Mouse (Mus musculus) neural tube, embryonic 15.5 days (tissue): ENCODE results near the gene Cdon. TPM values are rescaled to one million over a fixed set of nuclear protein-coding genes. Genes with fewer than 3 reads are reported as not detected.

Experiments used
- ATAC-seq: fragments of 200-750 bp; cut with Nextera tagmentation; 2 replicates; pipeline ENCODE4 v1.8.0; 2017; ENCODE audit warnings: mild to moderate bottlenecking, moderate TSS enrichment, moderate library complexity; ENCODE audit not compliant: low FRiP score
- H3K27ac ChIP-seq: fragments of 300-500 bp; sonication (generic); replicated peaks from 2 replicates; pipeline ENCODE4 v1.5.1; 2015; ENCODE audit warnings: mild to moderate bottlenecking, inconsistent platforms
- H3K27me3 ChIP-seq: fragments of 300-500 bp; sonication (generic); replicated peaks from 2 replicates; pipeline ENCODE4 v1.6.1; 2015; ENCODE audit warnings: inconsistent platforms
- H3K36me3 ChIP-seq: fragments of 300-500 bp; sonication (generic); 2 replicates; pipeline ENCODE4 v1.6.1; 2015; ENCODE audit warnings: inconsistent platforms
- H3K4me1 ChIP-seq: fragments of 300-500 bp; sonication (generic); 2 replicates; pipeline ENCODE4 v1.6.1; 2015; ENCODE audit warnings: inconsistent platforms
- H3K4me2 ChIP-seq: fragments of 300-500 bp; sonication (generic); 2 replicates; pipeline ENCODE4 v1.6.1; 2015; ENCODE audit warnings: inconsistent platforms, mild to moderate bottlenecking, moderate library complexity
- H3K4me3 ChIP-seq: fragments of 300-500 bp; sonication (generic); replicated peaks from 2 replicates; pipeline ENCODE4 v1.5.1; 2015; ENCODE audit warnings: mild to moderate bottlenecking, inconsistent platforms
- H3K9ac ChIP-seq: fragments of 300-500 bp; sonication (generic); replicated peaks from 2 replicates; pipeline ENCODE4 v1.6.1; 2015; ENCODE audit warnings: mild to moderate bottlenecking, inconsistent platforms
- H3K9me3 ChIP-seq: fragments of 300-500 bp; sonication (generic); replicated peaks from 2 replicates; pipeline ENCODE4 v1.6.1; 2016; ENCODE audit warnings: inconsistent platforms
- WGBS: fragments of 180-500 bp; shearing (Covaris S2); methylation state at CpG from one replicate; pipeline ENCODE4 v1.1.7; 2015; ENCODE audit warnings: mixed read lengths; 5-methylcytosine and 5-hydroxymethylcytosine counted together
- polyA plus RNA-seq: library from polyadenylated mRNA; unstranded; fragments of >200 nt; fragmentation: Nextera tagmentation; extraction: Ambion mirVana; gene quantifications from 2 replicates; pipeline ENCODE4 v1.2.1, GENCODE M21; 2015

Gene Cdon
- polyA plus RNA-seq, 1 experiment from 2014 or later = 3.6 TPM

DNA sequence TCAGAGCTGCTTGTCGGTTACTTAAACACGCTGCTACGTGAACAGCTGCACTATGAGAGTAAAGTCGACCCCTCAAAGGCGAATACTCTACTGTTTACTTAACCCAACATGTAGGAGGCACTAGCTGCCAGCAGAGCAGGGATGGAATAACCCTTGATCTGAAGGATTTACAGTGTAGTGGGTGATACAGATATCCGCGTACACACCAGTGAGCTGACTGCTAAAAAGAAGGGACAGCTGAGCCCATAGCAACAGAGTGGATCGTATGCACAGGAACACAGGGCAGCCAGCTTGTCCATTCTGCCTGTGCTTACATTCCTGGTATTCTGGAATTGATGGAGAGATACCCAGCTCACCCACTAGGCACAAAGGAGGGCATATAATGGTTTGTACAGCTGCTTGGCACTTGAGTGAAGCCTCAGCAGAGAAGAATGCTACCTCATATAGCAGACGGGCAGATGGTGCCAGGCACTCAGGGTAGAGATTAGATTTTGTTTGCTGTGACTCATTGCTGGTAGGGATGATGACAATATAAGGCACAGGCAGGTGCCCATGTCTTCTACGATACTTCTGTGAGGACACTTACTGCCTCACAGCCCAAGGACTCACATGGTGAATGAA is 53.3 kb downstream of the Cdon start:
- ATAC-seq = no peak
- no peaks in the 10 kb centered on the region for H3K9me3 ChIP-seq
- H3K27ac ChIP-seq = no peak overlapping the region
- no peak overlapping the region for H3K9ac ChIP-seq
- H3K4me1 ChIP-seq = no peaks in the 10 kb centered on the region
- 81% methylated on average over 10 of the region's 10 CpGs for WGBS
- peaks cover 43% of the 10 kb centered on the region for H3K36me3 ChIP-seq
- no peak overlapping the region for H3K4me3 ChIP-seq
- no peak overlapping the region for H3K4me2 ChIP-seq
- no peaks in the 10 kb centered on the region for H3K27me3 ChIP-seq

DNA sequence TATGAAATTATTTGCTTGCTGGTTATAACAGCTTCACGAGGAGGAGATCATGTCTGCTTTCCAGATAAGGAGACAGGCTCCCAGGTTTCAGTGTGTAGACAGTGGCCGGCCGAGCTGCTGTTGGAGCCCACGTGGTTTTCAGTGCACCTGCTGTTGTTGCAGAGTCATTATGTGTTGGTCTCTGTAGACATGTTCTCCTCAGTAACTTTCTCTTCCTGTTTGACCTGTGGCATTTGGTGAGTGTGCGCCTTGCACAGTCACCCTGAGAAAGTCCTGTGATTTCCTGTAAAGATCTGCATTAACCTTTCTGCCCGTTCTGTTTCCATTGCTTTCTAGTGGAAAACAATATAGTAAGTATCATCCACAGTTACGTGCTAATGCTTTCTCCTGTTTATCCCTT is 54.5 kb downstream of the Cdon start:
- H3K4me2 ChIP-seq = no peak overlapping the region
- no peak overlapping the region for H3K4me3 ChIP-seq
- no peaks in the 10 kb centered on the region for H3K27me3 ChIP-seq
- WGBS = 93% methylated on average over 7 of the region's 7 CpGs
- ATAC-seq = no peak
- no peak overlapping the region for H3K27ac ChIP-seq
- H3K9me3 ChIP-seq = no peaks in the 10 kb centered on the region
- H3K36me3 ChIP-seq = peaks cover 39% of the 10 kb centered on the region
- H3K4me1 ChIP-seq = no peaks in the 10 kb centered on the region
- no peak overlapping the region for H3K9ac ChIP-seq

DNA sequence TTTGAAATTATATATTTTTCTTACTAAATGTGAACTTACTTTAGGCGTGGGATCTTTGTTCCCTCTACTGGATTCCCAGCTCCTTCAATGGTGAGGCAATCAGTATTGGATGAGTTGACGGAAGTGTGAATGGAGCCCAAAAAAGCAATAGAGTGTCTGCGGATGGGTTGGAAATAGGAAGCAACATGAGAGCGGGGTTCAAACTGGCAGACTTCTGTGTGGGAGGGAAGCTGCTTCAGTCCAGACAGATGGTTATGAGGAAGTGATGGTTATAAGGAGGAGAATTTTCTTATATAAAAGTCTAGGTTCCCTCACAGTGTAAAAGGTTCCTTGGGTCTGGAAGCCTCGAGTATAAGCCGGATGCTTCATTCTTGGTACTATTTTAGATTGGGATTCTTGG is 58.5 kb downstream of the Cdon start:
- H3K4me3 ChIP-seq = no peak overlapping the region
- 95% methylated on average over 6 of the region's 6 CpGs for WGBS
- H3K27me3 ChIP-seq = no peaks in the 10 kb centered on the region
- H3K9me3 ChIP-seq = no peaks in the 10 kb centered on the region
- no peak overlapping the region for H3K4me2 ChIP-seq
- H3K9ac ChIP-seq = no peak overlapping the region
- no peak overlapping the region for H3K27ac ChIP-seq
- peaks cover 25% of the 10 kb centered on the region; the same call in 1 of the 2 replicates for H3K36me3 ChIP-seq
- H3K4me1 ChIP-seq = no peaks in the 10 kb centered on the region
- ATAC-seq = no peak

DNA sequence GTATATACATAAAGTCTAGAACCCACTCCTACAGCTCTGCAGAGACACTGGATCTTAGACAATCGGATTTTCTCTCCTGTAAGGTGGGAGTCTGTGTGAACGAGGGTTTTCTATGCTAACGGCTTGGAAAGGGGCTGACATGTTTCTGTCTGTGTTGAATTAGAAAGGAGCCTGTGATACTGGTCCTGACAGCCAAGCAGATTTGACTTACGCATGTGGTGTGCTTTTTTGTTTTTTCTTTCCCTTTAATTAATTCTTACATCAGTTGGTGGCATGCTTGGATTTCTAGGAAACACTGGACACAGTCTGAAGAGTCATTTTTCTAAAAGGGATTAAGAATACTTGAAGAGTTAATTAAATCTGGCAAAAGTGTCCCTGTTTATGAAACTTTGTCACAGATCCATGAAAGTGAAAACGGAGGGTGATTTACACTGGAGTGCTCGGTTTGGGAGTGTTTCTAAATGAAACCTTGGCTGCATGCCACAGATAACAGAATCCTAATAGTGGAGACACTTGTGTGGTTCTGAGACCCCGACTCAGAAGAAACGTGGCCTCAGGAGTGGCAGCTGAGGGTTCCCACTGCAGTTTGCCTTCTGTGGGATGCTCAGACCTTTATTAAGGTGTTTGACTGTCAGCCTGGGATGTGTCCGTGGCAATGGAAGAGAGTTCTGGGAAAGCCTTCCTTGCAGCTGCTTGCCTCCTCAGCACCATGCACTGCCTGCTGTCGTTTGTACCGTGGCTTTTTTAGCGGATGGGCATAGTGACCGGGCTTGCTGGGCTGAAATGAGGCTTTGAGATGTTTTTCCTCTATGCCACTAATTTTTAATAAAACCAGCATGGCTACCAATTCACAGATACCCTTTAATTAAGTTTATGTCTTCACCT is 61.3 kb downstream of the Cdon start:
- Histone ChIP-seq H3K4me2 (no peak overlapping the region), H3K36me3 (peaks cover 23% of the 10 kb centered on the region), H3K9me3 (no peaks in the 10 kb centered on the region), H3K4me1 (no peaks in the 10 kb centered on the region), H3K4me3 (no peak overlapping the region), H3K27me3 (no peaks in the 10 kb centered on the region), H3K27ac (no peak overlapping the region), H3K9ac (no peak overlapping the region)
- no peak for ATAC-seq
- 67% methylated on average over 13 of the region's 13 CpGs for WGBS

DNA sequence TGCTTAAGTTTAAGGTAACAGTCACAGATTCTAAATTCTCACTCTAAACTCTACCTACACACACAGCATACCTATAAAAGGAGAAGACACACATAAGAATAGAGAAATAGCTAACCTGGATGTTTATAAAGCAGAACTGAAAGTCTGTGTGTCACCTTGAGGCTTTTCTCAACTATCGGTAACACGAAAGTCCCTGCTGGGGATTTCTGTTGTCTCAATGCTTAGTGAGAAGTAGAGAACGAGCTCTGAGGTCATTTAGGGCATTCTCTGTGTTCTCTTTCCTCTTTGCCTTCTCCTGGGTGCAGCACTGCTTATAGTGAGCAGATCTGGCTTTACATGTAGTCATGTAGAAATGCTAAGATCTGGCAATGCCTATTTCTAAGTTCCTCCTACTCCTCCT is 63.0 kb downstream of the Cdon start:
- peaks cover 22% of the 10 kb centered on the region for H3K36me3 ChIP-seq

DNA sequence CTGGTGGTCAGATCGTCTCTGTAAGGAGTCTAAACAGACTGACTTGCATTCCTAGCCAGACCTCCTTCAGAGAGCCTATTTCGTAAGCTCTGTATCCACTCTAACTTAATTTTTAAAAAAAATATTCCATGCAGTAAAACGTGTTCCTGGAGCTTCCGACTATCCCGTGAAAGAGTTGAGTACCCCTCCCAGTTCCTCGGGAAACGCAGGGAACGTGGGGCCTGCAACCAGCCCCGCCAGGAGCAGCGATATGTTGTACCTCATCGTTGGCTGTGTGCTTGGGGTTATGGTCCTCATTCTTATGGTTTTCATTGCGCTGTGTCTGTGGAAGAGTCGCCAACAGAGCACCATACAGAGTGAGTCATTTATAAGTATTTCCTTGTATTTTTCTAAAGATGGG is 65.7 kb downstream of the Cdon start:
- no peak for ATAC-seq
- Histone ChIP-seq H3K9ac (no peak overlapping the region), H3K27ac (no peak overlapping the region), H3K4me3 (no peak overlapping the region), H3K36me3 (peaks cover 30% of the 10 kb centered on the region), H3K4me1 (no peaks in the 10 kb centered on the region), H3K27me3 (no peaks in the 10 kb centered on the region), H3K4me2 (no peak overlapping the region), H3K9me3 (no peaks in the 10 kb centered on the region)
- WGBS = 88% methylated on average over 13 of the region's 13 CpGs

More for the DNA sequence above, 63.0 kb downstream of the Cdon start:
- WGBS = 92% methylated on average over 3 of the region's 3 CpGs
- no peaks in the 10 kb centered on the region for H3K27me3 ChIP-seq
- no peaks in the 10 kb centered on the region for H3K4me1 ChIP-seq
- H3K27ac ChIP-seq = no peak overlapping the region
- no peak overlapping the region for H3K4me2 ChIP-seq
- no peaks in the 10 kb centered on the region for H3K9me3 ChIP-seq
- H3K4me3 ChIP-seq = no peak overlapping the region
- H3K9ac ChIP-seq = no peak overlapping the region
- no peak for ATAC-seq

DNA sequence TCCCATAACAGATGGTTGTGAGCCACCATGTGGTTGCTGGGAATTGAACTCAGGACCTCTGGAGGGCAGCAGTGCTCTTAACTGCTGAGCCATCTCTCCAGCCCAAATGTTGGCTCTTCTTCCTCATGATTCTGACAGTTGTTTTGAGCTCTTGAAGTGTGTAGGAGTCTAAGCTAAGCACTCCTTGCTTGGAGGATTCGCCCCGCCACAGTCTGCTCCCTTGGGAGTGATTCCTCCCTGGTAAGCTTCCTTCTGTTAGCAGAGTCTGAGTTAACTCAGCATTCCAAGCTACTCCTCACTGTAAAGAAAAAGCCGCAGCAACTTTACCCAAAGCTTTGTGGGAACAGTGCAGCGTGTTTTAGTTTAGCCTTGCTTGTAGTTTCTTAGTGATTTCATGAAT is 67.6 kb downstream of the Cdon start:
- peaks cover 33% of the 10 kb centered on the region for H3K36me3 ChIP-seq
- H3K4me2 ChIP-seq = no peak overlapping the region
- H3K27ac ChIP-seq = no peak overlapping the region
- no peak overlapping the region for H3K4me3 ChIP-seq
- H3K4me1 ChIP-seq = no peaks in the 10 kb centered on the region
- WGBS = 82% methylated on average over 4 of the region's 4 CpGs
- ATAC-seq = no peak
- H3K27me3 ChIP-seq = no peaks in the 10 kb centered on the region
- H3K9me3 ChIP-seq = no peaks in the 10 kb centered on the region
- no peak overlapping the region for H3K9ac ChIP-seq

DNA sequence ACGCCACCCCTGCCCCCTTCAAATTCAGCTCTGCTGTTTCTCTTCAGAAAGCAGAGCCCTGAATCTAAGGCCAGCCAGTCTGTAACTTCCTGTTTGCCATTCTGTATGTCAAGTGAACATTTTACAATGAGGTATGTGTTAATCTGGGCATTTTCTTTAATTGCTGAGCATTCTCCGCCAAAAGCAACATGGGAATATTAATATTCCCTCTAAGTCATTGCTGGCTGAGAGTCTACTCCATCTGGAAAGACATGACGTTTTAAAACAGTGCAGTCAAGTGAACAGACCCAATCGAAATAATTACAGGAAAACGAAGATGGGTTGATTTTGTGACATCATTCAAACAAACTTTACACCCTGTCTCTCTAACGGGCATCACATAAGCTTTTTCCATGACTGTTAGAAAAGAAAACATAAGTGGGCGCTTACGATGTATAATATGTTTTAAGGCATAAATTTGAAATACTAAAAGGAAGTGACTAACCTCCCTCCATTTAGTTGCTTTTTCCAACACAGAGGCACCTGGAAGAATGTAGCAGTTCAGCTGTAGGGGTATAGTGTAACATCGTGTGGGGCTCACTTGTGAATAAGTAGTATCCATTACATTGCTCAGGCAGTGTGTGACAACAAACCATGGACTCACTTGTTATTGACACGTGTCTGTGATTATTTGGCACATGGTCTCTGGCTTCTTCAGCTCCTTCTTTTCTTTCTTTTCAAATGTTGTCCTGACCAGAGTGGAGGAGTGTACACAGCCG is 70.4 kb downstream of the Cdon start:
- 81% methylated on average over 11 of the region's 11 CpGs for whole genome bisulfite sequencing
- Histone ChIP-seq H3K4me2 (no peak overlapping the region), H3K9ac (no peak overlapping the region), H3K27me3 (no peaks in the 10 kb centered on the region), H3K36me3 (peaks cover 20% of the 10 kb centered on the region; the same call in 1 of the 2 replicates), H3K27ac (no peak overlapping the region), H3K4me1 (no peaks in the 10 kb centered on the region; the same call in 1 of the 2 replicates), H3K9me3 (no peaks in the 10 kb centered on the region), H3K4me3 (no peak overlapping the region)
- no peak for ATAC-seq

DNA sequence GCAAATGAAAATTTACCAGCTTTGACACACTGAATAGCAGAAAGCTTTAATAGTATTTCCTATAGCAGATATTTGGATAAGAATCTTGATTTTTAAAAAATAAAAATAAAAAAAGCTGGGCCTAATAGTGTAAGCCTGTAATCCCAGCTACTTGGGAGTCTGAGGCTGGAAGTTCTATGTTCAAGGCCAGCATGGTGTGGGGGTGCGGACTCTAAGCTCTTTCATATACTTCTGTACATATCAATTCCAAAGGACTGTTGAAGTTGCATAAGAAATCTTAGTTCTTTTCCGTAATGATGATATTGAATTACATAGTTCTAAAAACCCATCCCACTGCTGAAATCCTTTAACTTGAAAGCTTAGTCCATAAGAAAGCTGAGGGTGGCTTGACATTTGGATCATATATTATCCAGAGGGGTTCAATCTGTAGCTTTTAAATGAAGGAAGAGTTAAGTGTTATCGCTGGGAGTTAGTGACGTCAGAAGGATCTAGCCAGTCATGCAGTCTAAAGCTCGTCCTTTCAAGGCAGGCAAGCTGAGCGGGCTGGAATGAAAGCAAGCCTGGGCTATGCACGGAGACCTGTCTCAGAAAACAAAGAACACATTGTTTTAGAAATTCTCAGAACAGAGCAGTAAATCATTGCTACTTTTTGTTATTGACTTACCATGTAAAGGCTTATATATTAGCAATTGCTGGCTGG is 72.3 kb downstream of the Cdon start:
- H3K27ac ChIP-seq = no peak overlapping the region
- H3K36me3 ChIP-seq = peaks cover 16% of the 10 kb centered on the region
- no peak overlapping the region for H3K4me3 ChIP-seq
- H3K9ac ChIP-seq = no peak overlapping the region
- H3K27me3 ChIP-seq = no peaks in the 10 kb centered on the region
- no peaks in the 10 kb centered on the region; the same call in 1 of the 2 replicates for H3K4me1 ChIP-seq
- no peak overlapping the region for H3K4me2 ChIP-seq
- no peaks in the 10 kb centered on the region for H3K9me3 ChIP-seq
- 49% methylated on average over 7 of the region's 7 CpGs for WGBS
- ATAC-seq = no peak

DNA sequence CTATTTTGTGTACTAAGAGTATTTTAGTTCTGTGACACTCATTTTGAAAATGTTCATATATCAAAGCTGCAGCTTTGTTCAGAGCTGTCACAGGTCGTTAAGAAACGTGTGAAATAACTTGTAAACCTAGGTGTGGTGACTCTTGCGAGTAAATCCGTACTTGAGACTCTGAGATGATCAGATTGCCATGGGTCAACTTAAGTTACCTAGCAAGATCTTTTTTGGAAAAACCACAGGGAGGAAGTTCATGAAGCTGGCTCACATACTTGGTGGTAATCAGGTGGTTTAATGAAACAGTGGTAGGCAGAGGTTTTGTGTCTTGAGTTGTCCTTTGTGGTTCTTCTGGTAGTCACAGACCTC is 72.8 kb downstream of the Cdon start:
- Histone ChIP-seq H3K9me3 (no peaks in the 10 kb centered on the region), H3K36me3 (peaks cover 18% of the 10 kb centered on the region), H3K27me3 (no peaks in the 10 kb centered on the region), H3K4me3 (no peak overlapping the region), H3K9ac (no peak overlapping the region), H3K27ac (no peak overlapping the region), H3K4me1 (no peaks in the 10 kb centered on the region; the same call in 1 of the 2 replicates), H3K4me2 (no peak overlapping the region)
- no peak for ATAC-seq
- 32% methylated on average over 4 of the region's 4 CpGs for WGBS

DNA sequence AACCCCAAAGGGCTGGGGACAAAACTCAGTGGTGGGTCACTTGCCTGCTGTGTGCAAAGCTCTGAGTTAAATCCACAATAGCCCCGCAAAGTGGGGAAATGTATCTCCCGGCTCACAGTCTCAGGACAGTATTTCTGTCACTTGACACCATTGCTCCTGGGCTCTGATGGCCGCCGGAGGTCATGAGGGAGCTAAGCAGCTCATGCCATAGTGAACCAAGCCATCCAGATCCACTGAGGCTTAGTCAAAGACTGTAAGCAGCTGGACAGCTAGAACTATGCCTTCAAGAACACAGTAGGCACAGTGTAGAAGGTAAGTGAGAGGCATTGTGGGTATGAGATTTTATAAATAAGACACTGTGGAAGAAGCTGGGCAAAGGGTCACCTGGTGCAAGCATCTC is 74.0 kb downstream of the Cdon start:
- Histone ChIP-seq H3K4me3 (no peak overlapping the region), H3K36me3 (peaks cover 7% of the 10 kb centered on the region; the same call in 1 of the 2 replicates), H3K9me3 (no peaks in the 10 kb centered on the region), H3K9ac (no peak overlapping the region), H3K27ac (no peak overlapping the region), H3K4me2 (no peak overlapping the region), H3K4me1 (no peaks in the 10 kb centered on the region; the same call in 1 of the 2 replicates), H3K27me3 (no peaks in the 10 kb centered on the region)
- 49% methylated on average over 4 of the region's 4 CpGs for WGBS
- ATAC-seq = no peak
